Mouse (Mus musculus): Measurements from ENCODE around the gene Kitl. TPM values are rescaled to one million over a fixed set of nuclear protein-coding genes. Genes with fewer than 3 reads are reported as not detected.

Kitl gene
- total RNA-seq (2021) (10 to 100 TPM; 13.8 to 27.0 TPM), polyA plus RNA-seq (2012; rRNA removed) (38.4 and 39.7 TPM in 2 replicates)
- long read RNA-seq, full-length matches to known transcripts: 13 of 13 reads
- long read RNA-seq, partial matches to known transcripts: 0 of 13 reads
- long read RNA-seq, other reads (novel, unspliced or antisense): 0 of 13 reads

DNA sequence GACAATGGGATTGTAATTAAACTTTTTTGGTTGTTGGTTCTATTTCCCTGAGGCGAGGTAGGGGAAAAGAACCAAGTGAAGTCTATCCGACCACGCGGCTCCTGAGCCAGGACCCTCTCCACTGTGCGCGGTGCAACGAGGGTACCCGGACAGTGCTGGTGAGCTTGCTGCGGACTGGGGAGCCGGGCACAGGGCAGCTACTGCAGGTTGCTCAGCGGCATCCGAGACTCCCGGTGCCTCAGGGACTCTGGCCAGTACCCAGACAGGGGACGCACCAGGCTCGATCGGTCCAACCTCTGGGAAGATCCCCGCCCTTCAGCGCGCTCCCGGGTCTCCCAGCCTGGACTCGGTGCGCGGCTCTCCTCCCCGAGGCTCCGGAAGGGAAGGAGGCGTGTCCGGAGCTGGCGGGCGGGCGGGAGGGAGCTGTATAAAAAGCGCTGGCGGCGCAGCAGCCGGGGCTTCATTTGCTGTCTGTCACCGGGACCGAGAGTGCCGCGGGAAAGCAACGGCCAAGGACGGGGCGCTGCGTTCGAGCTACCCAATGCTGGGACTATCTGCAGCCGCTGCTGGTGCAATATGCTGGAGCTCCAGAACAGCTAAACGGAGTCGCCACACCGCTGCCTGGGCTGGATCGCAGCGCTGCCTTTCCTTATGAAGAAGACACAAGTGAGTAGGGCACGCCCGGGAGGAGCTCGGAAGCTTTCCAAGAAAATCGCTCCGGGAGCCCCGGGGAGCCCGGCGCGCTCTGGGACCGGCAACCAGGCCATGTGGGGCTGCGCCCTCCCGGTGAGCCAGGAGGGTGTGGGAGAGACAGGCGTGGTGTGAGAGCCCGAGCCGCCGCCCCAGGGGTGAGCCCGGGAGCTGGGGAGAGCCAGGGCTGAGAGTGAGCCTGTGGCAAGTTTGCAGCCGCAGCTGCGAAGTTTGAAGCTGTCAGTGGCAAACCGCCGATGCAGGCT lies at the start of gene Kitl:
Gene Kitl, plus strand, starts transcription at position 261 of the 956 bp plus-strand sequence.
- peak; percentile 92 for DNase-seq

DNA sequence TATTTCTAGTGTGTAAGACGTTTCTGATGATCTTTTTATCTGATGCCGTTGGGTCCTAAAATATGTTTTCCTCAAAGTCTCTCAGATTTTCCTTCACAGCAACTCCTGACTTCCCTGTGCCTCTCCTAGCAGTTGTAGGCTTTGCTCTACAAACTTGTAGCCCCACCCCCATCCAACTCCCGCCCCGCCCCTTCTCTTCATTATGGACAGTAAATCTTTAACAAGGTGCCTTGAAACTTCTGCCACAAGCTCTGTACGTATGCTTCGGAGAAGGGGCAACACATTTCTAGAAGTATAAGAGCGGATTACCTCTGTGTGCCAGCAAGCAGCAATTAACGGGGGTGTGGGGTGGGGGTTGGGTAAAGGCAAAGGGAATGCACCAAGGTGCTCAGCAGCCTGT lies 42.6 kb upstream of the Kitl start:
- no peak for DNase-seq

DNA sequence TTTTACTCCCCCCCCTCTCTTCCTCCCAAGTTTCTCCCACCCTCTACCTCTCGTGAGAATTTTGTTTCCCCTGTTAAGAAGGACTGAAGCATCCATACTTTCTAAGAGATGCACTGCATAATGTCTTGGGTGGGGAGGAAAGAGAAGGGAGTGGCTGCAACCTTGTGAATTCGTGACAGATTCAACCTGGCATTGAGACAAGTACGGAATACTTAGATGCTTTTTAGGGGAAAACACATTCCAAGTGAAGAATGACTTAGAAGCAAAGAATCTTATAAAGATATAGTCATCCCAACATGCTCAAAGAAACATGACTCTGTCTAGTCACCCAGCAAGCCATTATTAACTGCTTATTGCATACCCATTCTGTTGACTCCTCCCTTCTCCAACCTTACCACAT lies 35.3 kb upstream of the Kitl start:
- DNase-seq: no peak

DNA sequence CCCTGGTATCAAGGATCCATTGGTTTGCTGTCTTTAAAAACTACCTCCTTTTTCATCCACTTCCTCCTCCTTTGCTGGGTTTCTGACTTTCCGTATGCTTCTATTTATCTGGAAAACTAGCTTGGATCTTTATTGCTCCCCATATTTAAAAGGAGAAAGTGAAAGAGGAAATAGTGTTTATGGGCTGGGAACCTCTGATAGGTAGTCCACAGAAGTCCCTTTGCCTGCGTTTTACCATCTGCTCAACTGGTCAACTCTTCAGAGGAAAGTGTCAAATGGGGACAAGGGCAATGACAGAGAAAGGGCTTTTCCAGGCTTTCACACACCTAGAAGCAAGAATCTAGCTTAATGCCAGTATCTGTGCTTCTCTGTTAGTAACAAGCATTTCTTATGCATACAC lies 34.5 kb upstream of the Kitl start:
- DNase-seq: no peak

DNA sequence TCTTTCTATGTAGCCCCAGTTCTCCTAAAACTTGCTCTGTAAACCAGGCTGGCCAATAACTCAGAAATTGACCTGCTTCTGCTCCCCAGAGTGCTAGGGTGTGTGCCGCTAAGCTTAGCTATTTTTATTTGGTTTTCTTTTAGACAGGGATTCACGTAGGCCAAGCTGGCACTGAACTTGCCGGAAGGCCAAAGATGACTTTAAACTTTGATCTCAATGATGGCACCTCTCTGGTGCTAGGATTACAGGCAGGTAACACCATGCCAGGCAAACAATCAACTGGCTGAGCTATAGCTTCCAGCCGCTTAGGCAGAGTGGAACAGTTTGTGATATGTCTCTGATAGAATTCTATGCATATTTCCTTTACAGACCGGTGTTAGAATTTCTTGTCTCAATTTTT lies 33.5 kb upstream of the Kitl start:
- no peak for DNase-seq

DNA sequence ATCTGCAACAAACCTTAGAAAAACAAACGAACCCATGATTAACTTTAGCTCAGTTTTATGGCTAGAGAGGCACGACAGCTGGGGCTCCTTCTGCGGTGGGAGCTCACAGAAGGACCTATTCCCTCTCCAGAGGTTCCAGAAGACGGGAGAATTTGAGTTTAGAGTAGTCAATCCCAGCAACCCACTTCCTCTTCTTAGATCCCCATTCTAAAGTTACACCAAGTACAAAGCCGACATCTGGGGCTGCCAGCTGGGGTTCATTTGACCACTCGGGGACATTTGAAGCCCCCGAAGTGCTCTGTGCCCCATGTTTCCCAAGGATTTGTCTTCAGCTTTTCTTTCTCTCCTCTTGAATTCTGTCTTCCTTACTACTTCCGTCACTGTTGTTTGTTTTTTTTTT lies 28.7 kb upstream of the Kitl start:
- DNase-seq: no peak

DNA sequence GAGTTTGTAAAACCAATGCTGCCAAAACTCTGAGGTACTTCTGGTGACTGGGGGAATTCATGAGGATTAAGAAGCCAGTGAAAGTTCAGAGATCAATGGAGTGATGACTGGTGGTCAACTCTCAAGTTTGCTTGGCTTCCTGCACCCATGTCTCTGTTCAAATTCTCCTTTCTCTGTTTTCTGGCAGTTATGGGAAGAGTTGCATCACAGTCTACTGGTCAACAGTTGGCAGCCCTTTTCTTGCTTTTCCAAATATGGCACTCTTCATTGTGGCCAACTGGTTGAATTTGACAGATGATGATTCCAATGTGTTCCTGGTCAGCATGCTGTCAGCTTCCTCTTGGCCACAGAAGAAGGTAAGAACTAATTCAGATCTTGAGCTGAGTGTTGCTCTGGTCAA lies 25.7 kb upstream of the Kitl start:
- DNase-seq: no peak

DNA sequence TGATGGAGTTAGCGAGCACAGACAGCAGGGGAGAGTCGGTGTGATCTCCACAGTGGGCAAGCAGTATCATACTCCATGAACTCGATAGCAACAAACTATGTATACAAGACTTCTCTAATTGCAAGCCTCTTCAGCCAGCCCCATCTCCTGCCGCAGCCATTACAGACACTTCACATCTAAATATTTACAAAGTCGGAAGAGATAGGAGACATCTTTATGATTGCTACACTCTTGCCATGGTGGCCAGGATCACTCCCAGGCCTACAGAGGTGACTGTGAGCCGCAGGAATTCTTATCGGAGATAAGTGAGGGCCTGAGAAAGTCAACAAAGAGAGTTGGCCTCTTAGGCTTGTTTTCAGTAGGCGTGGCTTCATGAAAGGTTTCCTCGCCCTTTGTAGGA lies 23.3 kb upstream of the Kitl start:
- DNase-seq: no peak

DNA sequence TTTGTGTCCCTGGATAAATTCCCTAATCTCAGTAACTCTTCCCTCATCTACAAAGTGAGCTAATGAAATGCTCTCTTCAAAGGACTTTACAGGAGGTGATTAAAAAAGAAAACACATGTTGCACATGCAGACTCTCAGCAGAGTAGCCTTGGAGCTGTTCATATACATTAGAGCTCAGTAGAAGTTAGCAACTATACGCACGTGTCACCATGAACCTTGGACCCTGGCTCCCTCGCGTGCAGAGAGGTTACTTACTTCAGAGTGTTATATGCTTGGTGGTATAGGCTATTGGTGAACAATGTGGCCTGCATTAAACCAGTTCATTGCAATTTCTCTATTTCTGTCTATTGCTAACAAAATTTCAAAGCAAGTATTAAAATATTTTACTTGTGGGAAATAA lies 14.0 kb upstream of the Kitl start:
- no peak for DNase-seq

DNA sequence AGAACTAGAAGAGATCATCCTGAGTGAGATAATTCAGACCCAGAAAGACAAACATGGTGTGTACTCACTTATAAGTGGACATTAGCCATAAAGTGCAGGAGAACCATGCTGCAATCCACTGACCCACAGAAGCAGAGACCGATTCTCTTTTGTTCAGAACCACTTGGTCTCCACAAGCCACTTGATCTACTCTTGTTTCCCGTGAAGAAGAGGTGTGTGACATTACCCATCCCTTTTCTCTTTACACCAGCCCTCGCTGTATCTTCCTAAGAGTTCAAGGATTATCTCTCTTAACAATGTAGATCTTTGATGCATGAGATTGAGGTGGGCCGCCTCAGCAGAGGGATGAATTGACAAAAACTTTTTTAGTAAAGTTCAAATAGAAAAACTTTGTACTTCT lies 11.6 kb upstream of the Kitl start:
- no peak for DNase-seq

DNA sequence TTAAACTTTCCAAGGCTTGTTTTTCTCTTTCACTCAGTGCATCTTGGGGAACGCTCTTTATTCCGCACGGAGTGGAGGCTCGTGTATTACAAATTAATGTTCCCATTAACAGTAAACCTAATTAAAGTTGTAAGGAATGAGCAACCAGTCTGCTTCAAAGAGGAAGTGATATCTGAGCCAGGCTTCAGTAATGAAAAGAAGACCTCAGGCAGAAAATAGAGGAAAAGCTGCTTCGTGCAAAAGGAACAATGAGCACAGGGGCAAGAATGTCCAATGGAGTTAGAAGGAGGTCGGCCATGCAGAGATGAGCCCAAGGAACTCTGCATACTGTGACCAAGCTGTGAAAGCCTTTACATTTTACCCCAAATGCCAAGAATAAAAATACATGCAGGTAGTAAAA lies 5.7 kb upstream of the Kitl start:
- no peak for DNase-seq

DNA sequence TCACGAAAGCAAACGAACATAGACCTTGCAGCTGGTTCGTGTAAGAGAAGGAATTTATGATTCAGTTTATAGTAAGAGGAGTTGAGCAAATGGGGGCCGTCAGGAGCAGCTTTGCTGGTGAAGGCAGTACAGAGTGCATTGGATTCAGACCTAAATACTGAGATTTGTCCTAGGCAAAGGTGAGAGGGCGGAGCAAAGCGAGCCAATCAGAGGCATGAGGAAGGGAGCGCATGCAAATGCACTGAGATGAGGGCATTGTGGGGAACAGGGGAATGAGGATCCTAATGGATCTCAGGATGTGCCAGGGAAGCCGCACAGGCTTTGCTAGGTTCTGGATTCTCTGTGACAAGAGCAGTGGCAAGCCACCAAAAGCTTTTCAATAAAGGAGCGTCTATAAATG lies 5.1 kb upstream of the Kitl start:
- no peak for DNase-seq

DNA sequence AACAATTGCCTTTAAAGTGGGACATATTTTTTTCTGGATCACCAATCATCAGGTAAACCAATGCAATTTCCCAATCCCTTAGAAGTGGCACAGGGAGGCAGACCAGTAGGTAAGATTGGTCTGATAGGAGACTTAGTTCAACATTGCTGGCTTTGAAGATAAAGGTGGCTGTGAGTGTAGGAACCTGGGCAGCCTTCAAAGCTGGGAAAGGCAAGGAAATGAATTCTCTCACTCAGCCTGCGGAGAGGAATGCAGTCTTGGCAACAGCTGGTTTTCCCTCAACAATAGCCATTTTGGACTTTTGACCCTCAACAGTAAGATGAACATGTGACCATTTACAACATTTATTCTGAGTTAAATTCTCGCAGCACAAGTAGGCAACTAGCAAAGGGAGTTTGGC lies 1.3 kb upstream of the Kitl start:
- DNase-seq: no peak

DNA sequence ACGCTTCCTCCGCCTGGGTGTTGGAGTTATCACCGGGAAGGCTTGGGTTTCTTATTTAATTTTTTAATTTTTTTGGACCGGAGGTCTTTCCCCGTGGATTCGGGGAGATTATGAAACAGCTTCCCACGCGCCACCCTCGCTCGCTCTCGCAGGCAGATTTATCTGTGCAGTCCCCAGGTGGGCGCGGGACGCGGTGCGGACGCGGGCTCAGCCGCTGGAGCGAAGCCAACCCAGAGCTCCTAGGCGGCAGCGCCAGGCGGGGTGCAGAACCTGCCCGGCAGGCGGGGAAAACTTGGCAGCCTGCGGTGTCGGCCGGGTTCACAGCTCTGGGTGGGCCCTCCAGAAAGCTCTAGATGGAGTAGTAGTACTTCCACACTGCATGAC lies 888 bp downstream of the Kitl start:
- DNase-seq: peak; percentile 71

DNA sequence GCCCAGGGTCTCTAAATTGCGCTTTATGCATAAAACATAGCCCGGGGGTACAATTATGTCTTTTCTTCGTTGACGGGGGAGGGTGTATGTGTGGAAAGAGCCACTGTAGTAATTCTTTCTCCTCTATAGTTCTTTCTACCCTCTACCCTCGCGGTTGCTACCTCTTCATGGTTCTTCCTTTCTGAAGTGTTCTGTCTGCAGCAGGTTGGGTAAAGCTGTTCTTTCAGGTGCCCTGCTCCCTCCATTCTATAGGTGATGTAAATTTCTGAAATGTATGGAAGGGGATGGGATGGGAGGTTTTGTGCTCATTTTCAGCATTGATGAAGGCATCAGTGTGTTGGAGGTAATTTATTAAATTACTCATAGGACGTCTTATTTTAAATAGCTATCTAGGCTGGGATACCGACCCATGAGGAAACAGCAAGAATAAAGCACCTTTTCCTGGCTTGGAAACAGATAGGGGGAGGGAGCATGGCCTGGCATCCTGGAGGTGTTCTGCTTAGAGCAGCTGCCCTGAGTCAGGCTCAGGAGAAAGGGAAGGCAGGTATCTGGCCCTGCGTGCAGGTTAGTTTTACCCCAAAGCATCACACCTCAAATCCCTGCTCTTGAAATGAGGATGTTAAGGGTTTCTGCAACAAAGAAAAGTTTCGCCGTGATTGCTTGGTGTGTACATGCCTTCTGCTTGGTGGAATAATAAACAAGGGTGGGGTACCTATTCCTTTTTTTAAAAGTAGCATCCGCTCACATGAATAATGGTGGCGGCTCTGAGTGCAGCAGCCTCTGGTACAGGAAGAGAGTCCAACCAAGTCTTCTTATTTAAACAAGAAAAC lies 1.7 kb downstream of the Kitl start:
- no peak for DNase-seq

DNA sequence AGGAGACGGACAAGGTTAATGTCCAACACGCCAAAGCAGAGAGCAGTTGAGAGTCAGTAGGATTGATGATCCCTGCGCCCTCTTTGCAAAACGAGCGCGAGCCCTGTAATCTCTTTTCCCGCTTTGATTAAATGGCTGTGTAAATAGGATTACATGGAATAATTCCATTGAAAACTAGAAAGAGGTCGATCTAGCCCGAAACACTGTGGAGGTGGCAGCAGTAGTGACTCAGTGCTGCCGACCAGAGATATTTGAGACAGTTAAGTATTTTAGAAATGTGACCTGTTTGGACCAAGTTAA lies 2.3 kb downstream of the Kitl start:
- peak; percentile 17 for DNase-seq

DNA sequence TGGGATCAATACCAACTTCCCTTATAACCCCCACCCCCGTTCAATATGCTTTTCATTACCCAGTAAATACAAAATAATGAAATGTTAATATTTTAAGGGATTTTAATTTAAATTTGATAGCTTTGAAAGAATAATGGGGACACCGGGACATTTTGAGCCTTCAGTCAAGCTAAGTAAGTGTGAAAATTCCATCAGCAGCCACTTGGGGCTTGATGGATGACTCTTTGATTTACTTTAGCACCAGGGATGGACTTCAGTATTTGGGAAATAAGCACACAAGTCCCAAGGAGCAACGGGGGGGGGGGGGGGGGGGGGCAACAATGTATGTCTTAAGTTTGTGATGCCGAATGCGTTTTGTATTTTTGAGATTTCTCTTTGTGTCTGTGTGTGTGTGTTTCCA lies 3.1 kb downstream of the Kitl start:
- DNase-seq: no peak

DNA sequence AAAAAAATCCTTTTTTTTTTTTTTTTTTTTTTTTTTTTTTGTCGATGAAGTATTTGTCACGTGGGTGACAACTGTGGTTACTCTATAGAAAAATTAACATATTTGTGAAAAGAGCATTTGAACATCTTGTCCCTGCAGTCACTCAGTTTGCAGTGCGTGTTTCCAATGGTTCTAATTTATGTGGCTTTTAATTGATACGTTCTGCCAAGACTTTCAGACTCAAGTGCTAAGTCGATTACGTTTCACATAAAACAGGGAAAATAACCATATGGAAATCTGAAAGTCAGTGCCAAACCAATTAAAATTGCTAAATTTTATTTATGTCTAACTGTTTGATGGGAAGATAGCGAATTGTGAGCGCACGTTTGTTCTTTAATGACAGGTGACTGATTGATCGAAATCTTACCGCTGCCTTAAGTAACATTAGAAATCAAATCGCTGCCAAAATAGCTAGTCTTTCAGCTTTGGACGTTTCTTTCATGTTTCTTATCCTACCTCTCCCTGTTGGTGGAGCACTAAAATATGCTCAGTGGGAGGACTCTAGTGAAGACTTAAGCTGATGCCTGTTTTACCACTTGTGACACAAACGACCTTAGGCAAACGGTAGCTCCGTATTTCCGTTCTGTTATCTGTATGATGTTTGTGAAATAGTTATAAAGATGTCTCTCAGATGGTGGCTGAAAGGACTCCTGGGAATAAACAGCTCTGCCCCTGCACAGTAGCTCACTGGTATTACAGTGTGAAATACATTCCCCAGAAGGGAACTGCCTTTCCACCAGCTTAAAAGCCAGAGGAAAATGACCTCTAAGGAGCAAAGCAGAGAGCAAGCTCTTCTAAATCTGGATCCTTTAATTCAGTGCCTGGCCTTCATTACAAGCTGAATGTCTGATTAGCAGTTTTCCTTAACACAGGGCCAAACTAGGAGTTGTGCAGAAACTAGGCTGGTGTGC lies 4.1 kb downstream of the Kitl start:
- no peak for DNase-seq

DNA sequence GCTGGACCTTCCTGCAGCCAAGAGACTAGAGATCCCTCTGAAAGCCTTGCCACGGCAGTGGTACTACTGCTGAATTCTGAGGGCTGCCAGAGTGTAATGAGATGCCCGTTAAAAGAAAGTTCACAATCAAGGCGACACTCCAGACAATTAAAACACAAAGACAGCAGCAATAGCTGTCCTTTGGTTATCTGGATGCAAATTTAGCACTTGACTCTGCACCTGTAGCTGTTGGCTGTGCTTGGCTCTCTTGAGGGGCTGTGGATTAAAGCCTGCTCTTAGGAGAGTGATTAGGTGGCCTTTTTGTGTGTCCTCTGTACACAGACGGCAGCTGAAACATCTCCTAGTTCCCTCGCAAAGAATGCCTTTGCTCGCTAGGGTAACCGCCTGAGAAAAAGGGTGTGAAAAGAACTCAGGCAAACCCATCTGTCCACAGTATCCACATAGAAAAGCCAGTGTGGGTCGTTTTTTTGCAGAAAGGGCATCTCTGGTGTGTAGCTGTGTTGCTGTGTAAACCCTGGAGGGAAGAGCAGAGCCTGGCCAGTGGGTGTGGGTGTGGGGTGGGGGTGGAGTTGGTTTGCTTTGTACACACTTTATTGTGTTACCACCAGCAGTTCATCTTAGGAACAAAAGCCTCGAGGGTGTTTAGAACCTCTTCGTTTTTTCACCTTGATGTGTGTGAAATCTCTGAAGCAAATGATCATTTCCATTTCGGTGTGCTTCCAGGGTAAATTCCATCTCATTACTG lies 6.8 kb downstream of the Kitl start:
- DNase-seq: no peak

DNA sequence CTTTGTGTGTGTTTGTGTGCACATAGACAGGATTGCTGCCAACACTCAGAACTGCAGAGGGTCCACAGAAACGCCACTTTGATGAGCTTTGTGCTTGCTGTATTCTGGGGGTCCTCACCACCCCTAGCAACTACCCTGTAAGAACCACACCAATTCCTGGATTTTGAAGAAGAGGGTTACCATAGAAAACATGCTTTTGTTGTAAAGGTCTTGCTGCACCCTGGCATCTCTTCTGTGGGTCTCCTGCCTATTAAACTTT lies 7.3 kb downstream of the Kitl start:
- no peak for DNase-seq

DNA sequence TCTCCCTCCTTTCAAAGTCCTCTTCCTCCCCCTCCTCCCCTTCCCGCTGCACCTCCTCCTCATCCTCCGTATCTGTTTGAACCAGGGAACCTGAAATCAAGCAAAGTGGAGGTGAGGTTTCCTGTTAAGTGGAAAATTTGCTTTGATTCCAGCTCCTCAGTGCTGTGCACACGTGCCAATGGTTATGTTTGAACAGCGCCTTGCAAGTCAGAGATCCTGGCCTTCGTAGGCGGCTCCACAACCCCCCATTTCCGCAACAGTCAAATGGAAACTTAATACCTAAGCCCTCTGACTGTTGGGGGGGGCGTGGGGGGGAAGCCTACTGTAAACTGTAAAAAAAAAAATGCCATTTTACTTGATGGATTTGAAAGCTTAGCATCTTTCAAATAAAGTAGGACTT lies 10.2 kb downstream of the Kitl start:
- no peak for DNase-seq

DNA sequence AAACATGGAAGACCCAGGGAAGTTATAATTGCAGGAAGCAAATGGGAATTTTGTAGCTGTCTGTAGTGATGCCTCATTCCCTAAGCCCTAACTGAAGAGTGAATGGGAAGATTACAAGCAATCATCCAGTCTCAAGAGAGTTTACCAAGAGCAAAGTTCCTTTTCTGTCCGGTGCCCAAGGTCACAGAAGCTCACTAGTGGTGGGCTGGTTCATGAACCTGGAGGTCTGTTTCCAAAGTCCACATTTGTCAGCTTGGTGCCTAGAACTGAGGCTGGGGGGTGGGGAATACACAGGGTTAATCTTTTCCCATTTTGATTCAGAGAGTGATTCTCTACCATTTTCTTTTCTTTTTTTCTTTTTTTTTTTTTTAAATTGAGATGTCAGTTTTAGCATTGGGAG lies 11.3 kb downstream of the Kitl start:
- DNase-seq: no peak
